Mouse (Mus musculus) thymus, adult 2 months (tissue): ENCODE results near the gene Tns2. TPM values are rescaled to one million over a fixed set of nuclear protein-coding genes. Genes with fewer than 3 reads are reported as not detected.

ENCODE experiments used
- DNase-seq: peaks from one replicate; pipeline ENCODE4 v3.0.0; 2021
- H3K27ac ChIP-seq: fragments of 200-500 bp; 2 replicates; pipeline ENCODE4 v1.5.1; 2012; ENCODE audit warnings: low read length, control low read depth; ENCODE audit not compliant: control insufficient read depth, insufficient read depth
- H3K27me3 ChIP-seq: fragments of 200-500 bp; 2 replicates; pipeline ENCODE4 v1.6.1; 2012; ENCODE audit warnings: mild to moderate bottlenecking, low read length, moderate library complexity, mixed read lengths; ENCODE audit not compliant: control insufficient read depth, insufficient read depth
- H3K36me3 ChIP-seq: fragments of 200-500 bp; 2 replicates; pipeline ENCODE4 v1.6.1; 2012; ENCODE audit warnings: mild to moderate bottlenecking, low read length, moderate library complexity; ENCODE audit not compliant: control insufficient read depth, insufficient read depth
- H3K4me1 ChIP-seq: fragments of 200-500 bp; replicated peaks from 2 replicates; pipeline ENCODE4 v1.6.1; 2012; ENCODE audit warnings: low read length; ENCODE audit not compliant: control insufficient read depth, insufficient read depth
- H3K4me3 ChIP-seq: fragments of 200-500 bp; 2 replicates; pipeline ENCODE4 v1.5.1; 2012; ENCODE audit warnings: mild to moderate bottlenecking, low read length, control low read depth, moderate library complexity; ENCODE audit not compliant: control insufficient read depth, insufficient read depth
- CTCF ChIP-seq: fragments of 200-500 bp; IDR thresholded peaks from 2 replicates; pipeline ENCODE4 v1.5.1; 2012; ENCODE audit warnings: mild to moderate bottlenecking, control low read depth, low read length, moderate library complexity, borderline replicate concordance; ENCODE audit not compliant: control insufficient read depth, poor library complexity, insufficient read depth; ENCODE audit errors: extremely low read depth
- POLR2A ChIP-seq: fragments of 200-500 bp; IDR thresholded peaks from 2 replicates; pipeline ENCODE4 v1.6.1; 2012; ENCODE audit warnings: mild to moderate bottlenecking, low read length, control low read depth, moderate library complexity; ENCODE audit not compliant: control insufficient read depth, poor library complexity, insufficient read depth; ENCODE audit errors: extremely low read depth
- WGBS: fragments of 180-500 bp; shearing (Covaris S2); methylation state at CpG from one replicate; pipeline ENCODE4 v1.1.7; 2018; 5-methylcytosine and 5-hydroxymethylcytosine counted together
- polyA plus RNA-seq: library from polyadenylated mRNA; depleted of rRNA; stranded (reverse); fragments of >200 nt; gene quantifications from 2 replicates; pipeline ENCODE4 v1.2.3, GENCODE M21; 2012

Gene Tns2
- polyA plus RNA-seq, 1 experiment = 26.4 TPM

- DNase-seq = no peak
- WGBS = 89% methylated on average over 23 of the region's 23 CpGs
- H3K4me3 ChIP-seq = no peak overlapping the region
- peaks cover 5% of the 10 kb centered on the region for H3K4me1 ChIP-seq
- H3K27ac ChIP-seq = no peak overlapping the region
- no peak for TF ChIP-seq POLR2A
- no peak for TF ChIP-seq CTCF
- no peaks in the 10 kb centered on the region for H3K36me3 ChIP-seq
- no peaks in the 10 kb centered on the region; the same call in 1 of the 2 replicates for H3K27me3 ChIP-seq
Measured at GRCm38 (mm10) chr15:102142914-102143912, 43.0 kb downstream of the Tns2 start.

- no peak within 1 kb of the TSS for H3K27ac ChIP-seq
- no peak for TF ChIP-seq POLR2A
- DNase-seq = no peak
- H3K36me3 ChIP-seq = no peaks in the 10 kb centered on the region
- peaks cover 5% of the 10 kb centered on the region for H3K4me1 ChIP-seq
- 62% methylated on average over 22 of the region's 22 CpGs for WGBS
- H3K27me3 ChIP-seq = no peaks in the 10 kb centered on the region; the same call in 1 of the 2 replicates
- no peak within 1 kb of the TSS for H3K4me3 ChIP-seq
Measured at GRCm38 (mm10) chr15:102144274-102144711, 44.1 kb downstream of the Tns2 start, which contains the start of gene Igfbp6. Igfbp6 (plus strand) TSS chr15:102144362.

DNA sequence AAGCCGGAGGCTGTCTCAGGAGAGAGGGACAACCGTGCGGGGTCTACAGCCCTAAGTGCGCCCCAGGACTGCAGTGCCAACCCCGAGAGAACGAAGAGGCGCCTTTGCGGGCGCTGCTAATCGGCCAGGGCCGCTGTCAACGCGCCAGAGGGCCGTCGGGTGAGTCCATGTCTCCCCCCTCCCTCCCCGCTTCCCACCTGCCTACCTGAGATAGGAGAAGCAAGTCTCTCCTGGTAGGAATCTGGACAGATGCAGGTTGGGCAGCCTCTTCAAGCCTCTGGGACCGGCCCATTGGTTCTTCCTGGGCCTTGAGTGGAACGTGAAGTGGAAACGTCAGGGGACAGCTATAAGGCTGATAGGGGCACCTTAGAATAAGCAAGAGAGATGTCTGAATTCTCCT, 44.5 kb downstream of the Tns2 start:
- no peaks in the 10 kb centered on the region for H3K36me3 ChIP-seq
- 52% methylated on average over 19 of the region's 19 CpGs for WGBS
- no peak overlapping the region for H3K4me3 ChIP-seq
- peaks cover 5% of the 10 kb centered on the region for H3K4me1 ChIP-seq
- no peak for TF ChIP-seq POLR2A
- no peak for TF ChIP-seq CTCF
- no peak overlapping the region for H3K27ac ChIP-seq
- DNase-seq = no peak
- no peaks in the 10 kb centered on the region; the same call in 1 of the 2 replicates for H3K27me3 ChIP-seq

DNA sequence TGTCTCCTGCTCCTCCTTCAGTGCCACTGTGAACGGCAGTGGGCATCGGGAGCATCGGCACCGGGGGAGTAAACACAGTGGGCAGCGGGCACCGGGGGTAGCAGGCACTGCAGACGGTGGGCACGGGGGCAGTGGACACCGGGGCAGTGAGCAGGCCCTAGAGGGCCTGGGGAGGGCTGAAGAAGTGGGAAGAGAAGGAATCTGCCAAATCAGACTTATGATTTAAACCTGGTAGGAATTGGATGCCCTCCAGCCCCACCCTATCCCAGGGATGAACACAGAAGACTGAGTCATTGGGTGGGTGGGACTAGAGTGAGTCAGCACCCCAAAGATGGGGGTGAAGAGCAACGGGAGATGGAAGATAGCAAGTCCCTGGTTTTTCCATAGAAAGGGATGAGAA, 45.1 kb downstream of the Tns2 start:
- peaks cover 9% of the 10 kb centered on the region for H3K4me1 ChIP-seq
- no peak for DNase-seq
- H3K27ac ChIP-seq = no peak overlapping the region
- TF ChIP-seq CTCF = no peak
- TF ChIP-seq POLR2A = no peak
- H3K4me3 ChIP-seq = no peak overlapping the region
- no peaks in the 10 kb centered on the region; the same call in 1 of the 2 replicates for H3K27me3 ChIP-seq
- 96% methylated on average over 10 of the region's 10 CpGs for WGBS
- H3K36me3 ChIP-seq = no peaks in the 10 kb centered on the region

DNA sequence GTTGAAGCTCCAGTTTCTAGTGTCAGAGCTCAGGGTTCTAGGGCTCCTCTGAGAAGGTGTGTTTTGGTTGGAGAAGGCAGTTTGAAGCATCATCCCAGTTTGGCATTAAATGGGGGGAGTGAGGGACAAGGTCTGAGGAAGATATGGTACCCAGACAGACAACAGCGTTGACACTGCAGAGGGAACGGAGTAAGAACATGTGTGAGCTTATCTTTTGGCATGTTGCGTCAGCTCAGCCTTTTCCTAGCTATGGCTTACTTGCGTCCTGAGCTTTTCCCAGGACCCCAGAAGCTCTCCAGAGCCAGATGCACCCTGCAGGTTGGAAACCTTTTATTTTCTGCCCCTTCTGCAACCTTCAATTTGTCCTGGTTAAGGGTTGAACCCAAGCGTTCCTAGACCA, 45.9 kb downstream of the Tns2 start:
- no peak overlapping the region for H3K27ac ChIP-seq

GRCm38 (mm10) chr15:102146882-102147281, 46.7 kb downstream of the Tns2 start:
- TF ChIP-seq POLR2A (no peak), CTCF (no peak)
- Histone ChIP-seq H3K36me3 (no peaks in the 10 kb centered on the region), H3K27ac (no peak overlapping the region), H3K4me3 (no peak overlapping the region), H3K27me3 (no peaks in the 10 kb centered on the region; the same call in 1 of the 2 replicates), H3K4me1 (peaks cover 17% of the 10 kb centered on the region)
- 0% methylated on average over 1 of the region's 1 CpGs for WGBS
- DNase-seq = peak; percentile 33

More for the DNA sequence above, 45.9 kb downstream of the Tns2 start:
- Histone ChIP-seq H3K36me3 (no peaks in the 10 kb centered on the region), H3K27me3 (no peaks in the 10 kb centered on the region; the same call in 1 of the 2 replicates), H3K4me3 (no peak overlapping the region), H3K4me1 (peaks cover 17% of the 10 kb centered on the region)
- DNase-seq = no peak
- TF ChIP-seq POLR2A = no peak
- TF ChIP-seq CTCF = no peak
- WGBS = 84% methylated on average over 5 of the region's 5 CpGs
